Mouse (Mus musculus): ENCODE data around the gene Dop1b. TPM values are rescaled to one million over a fixed set of nuclear protein-coding genes. Genes with fewer than 3 reads are reported as not detected.

Dop1b gene
- polyA plus RNA-seq, 2 experiments: 11.6 to 11.8 TPM

- ATAC-seq (ENCODE audit: insufficient read depth): no peak
- Histone ChIP-seq H3K27me3 (ENCODE audit: control insufficient read depth, insufficient read depth, low read length) (no peaks in the 10 kb centered on the region), H3K36me3 (replicated peaks; ENCODE audit: control insufficient read depth, insufficient read depth, low read depth) (no peaks in the 10 kb centered on the region), H3K9me3 (ENCODE audit: control insufficient read depth, low read length) (no peaks in the 10 kb centered on the region), H3K27ac (no peak overlapping the region), H3K9ac (replicated peaks) (no peak overlapping the region), H3K4me2 (ENCODE audit: low read depth) (no peak overlapping the region), H3K4me3 (ENCODE audit: insufficient read depth in 1 of 2, low read depth in 2 of 2, low read length in 2 of 2) (no peak overlapping the region), H3K4me1 (replicated peaks; ENCODE audit: control insufficient read depth in 2 of 2, insufficient read depth in 2 of 2, low read length in 1 of 2) (peaks cover 8 to 12% of the 10 kb centered on the region in 2 experiments)
- no peak for DNase-seq (ENCODE audit: low read depth in 3 of 3, low spot score in 3 of 3)
- WGBS (ENCODE audit: insufficient replicate concordance): 56% methylated on average over 5 of the region's 5 CpGs
- TF ChIP-seq EP300 (IDR thresholded peaks at IDR 0.05; ENCODE audit: low read depth) (no peak), CTCF (IDR thresholded peaks at IDR 0.05; ENCODE audit: low read depth) (no peak)
Measured at GRCm38 (mm10) chr16:93789971-93790755, 78.5 kb downstream of the Dop1b start.

GRCm38 (mm10) chr16:93792981-93793630, 81.4 kb downstream of the Dop1b start:
- TF ChIP-seq CTCF (IDR thresholded peaks at IDR 0.05; ENCODE audit: low read depth): no peak
- no peak for TF ChIP-seq EP300 (IDR thresholded peaks at IDR 0.05; ENCODE audit: low read depth)
- Histone ChIP-seq H3K4me2 (ENCODE audit: low read depth) (no peak overlapping the region), H3K4me3 (ENCODE audit: insufficient read depth in 1 of 2, low read depth in 2 of 2, low read length in 2 of 2) (no peak overlapping the region), H3K9ac (replicated peaks) (no peak overlapping the region), H3K27me3 (ENCODE audit: control insufficient read depth, insufficient read depth, low read length) (no peaks in the 10 kb centered on the region), H3K4me1 (replicated peaks; ENCODE audit: control insufficient read depth in 2 of 2, insufficient read depth in 2 of 2, low read length in 1 of 2) (peaks cover 6 to 10% of the 10 kb centered on the region in 2 experiments), H3K36me3 (replicated peaks; ENCODE audit: control insufficient read depth, insufficient read depth, low read depth) (no peaks in the 10 kb centered on the region), H3K27ac (no peak overlapping the region), H3K9me3 (ENCODE audit: control insufficient read depth, low read length) (no peaks in the 10 kb centered on the region)
- ATAC-seq (ENCODE audit: insufficient read depth): no peak
- no peak for DNase-seq (ENCODE audit: low read depth in 3 of 3, low spot score in 3 of 3)
- 78% methylated on average over 15 of the region's 15 CpGs for WGBS (ENCODE audit: insufficient replicate concordance)

GRCm38 (mm10) chr16:93794845-93795244, 83.1 kb downstream of the Dop1b start:
- TF ChIP-seq EP300 (IDR thresholded peaks at IDR 0.05; ENCODE audit: low read depth): no peak
- no peak for TF ChIP-seq CTCF (IDR thresholded peaks at IDR 0.05; ENCODE audit: low read depth)
- Histone ChIP-seq H3K4me1 (replicated peaks; ENCODE audit: control insufficient read depth in 2 of 2, insufficient read depth in 2 of 2, low read length in 1 of 2) (peaks cover 0 to 3% of the 10 kb centered on the region in 2 experiments; a peak in 1 of 4 replicates), H3K4me2 (ENCODE audit: low read depth) (no peak overlapping the region), H3K36me3 (replicated peaks; ENCODE audit: control insufficient read depth, insufficient read depth, low read depth) (no peaks in the 10 kb centered on the region), H3K9me3 (ENCODE audit: control insufficient read depth, low read length) (no peaks in the 10 kb centered on the region), H3K27ac (no peak overlapping the region), H3K9ac (replicated peaks) (no peak overlapping the region), H3K27me3 (ENCODE audit: control insufficient read depth, insufficient read depth, low read length) (no peaks in the 10 kb centered on the region), H3K4me3 (ENCODE audit: insufficient read depth in 1 of 2, low read depth in 2 of 2, low read length in 2 of 2) (no peak overlapping the region)
- 64% methylated on average over 5 of the region's 5 CpGs for WGBS (ENCODE audit: insufficient replicate concordance)
- ATAC-seq (ENCODE audit: insufficient read depth) (no peak), DNase-seq (ENCODE audit: low read depth in 3 of 3, low spot score in 3 of 3) (no peak)

GRCm38 (mm10) chr16:93795391-93795790, 83.7 kb downstream of the Dop1b start:
- 86% methylated on average over 5 of the region's 5 CpGs for WGBS (ENCODE audit: insufficient replicate concordance)

More at GRCm38 (mm10) chr16:93795391-93795790, 83.7 kb downstream of the Dop1b start:
- Histone ChIP-seq H3K27ac (no peak overlapping the region), H3K4me3 (ENCODE audit: insufficient read depth in 1 of 2, low read depth in 2 of 2, low read length in 2 of 2) (no peak overlapping the region), H3K9me3 (ENCODE audit: control insufficient read depth, low read length) (no peaks in the 10 kb centered on the region), H3K4me1 (replicated peaks; ENCODE audit: control insufficient read depth in 2 of 2, insufficient read depth in 2 of 2, low read length in 1 of 2) (peaks cover 0 to 3% of the 10 kb centered on the region in 2 experiments; a peak in 1 of 4 replicates), H3K36me3 (replicated peaks; ENCODE audit: control insufficient read depth, insufficient read depth, low read depth) (no peaks in the 10 kb centered on the region), H3K27me3 (ENCODE audit: control insufficient read depth, insufficient read depth, low read length) (no peaks in the 10 kb centered on the region), H3K9ac (replicated peaks) (no peak overlapping the region), H3K4me2 (ENCODE audit: low read depth) (no peak overlapping the region)
- DNase-seq (ENCODE audit: low read depth in 3 of 3, low spot score in 3 of 3) (no peak), ATAC-seq (ENCODE audit: insufficient read depth) (no peak)
- TF ChIP-seq EP300 (IDR thresholded peaks at IDR 0.05; ENCODE audit: low read depth): no peak

Data from liver, embryonic 14.5 days (tissue).